Mouse (Mus musculus): Measurements from ENCODE around the gene Ifi204.
"Not testable (repeated sequence)": the region's sequence is repeated elsewhere in the genome, so short reads cannot be mapped to it uniquely, and the experiment has no call there.

Ifi204 gene

DNA sequence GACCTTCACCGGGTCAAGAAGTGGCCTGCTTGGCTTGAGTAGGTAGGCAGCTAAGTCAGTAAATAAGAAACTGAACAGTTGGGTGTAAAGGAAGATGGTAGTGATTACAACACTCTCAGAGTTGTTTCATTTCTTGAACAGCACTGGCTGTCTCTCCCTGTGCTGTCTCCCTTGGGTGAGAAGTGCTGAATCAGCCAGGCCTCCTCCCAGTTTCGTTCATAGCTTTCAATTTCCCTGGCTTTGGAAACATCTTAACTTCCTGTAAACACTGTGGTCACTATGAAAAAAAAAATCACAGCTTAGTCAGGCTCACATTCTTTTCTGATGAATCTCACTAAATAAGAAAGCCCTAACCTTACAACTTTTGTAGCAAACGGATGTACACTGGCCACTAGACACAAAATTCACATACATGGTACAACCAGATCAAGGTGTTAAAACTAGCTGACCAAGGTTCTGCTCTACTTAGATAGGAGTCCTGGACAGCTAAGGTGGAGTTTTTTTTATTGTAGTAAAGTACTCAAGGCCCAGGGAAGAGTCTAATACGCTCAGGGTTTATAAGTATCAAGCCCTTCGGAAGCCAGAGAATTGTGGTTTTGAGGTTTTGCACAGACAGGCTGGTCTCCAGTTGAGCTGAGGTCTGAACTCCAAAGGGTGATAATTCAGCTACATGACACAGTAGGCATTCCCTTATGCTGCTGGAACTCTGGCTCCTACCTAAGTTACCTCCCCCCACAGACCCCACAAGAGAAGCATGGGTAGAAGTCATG is at the start of gene Ifi204:
Ifi204 (minus strand) TSS at position 96 of the 770 bp plus-strand sequence.
- peak; percentile 18 for DNase-seq (ENCODE audit: low read depth)

DNA sequence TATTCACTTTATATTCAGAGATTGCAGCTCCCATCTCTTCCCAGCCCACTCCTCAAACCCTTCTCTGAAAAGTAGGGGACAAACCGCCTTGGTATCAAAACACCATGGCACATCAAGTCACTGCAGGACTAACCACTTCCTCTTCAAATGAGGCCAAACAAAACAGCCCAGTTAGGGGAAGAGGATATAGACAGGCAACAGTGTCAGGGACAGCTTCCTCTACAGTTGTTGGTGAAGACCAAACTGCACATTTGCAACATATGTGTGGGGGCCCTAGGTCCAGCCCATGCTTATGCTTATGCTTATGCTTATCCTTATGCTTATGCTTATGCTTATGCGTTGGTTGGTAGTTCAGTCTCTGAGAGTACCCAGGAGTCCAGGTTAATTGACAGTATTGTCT is 42.6 kb upstream of the Ifi204 start:
- peak; percentile 24 for DNase-seq (ENCODE audit: low read depth)

- DNase-seq (ENCODE audit: low read depth), result not testable (repeated sequence)
Measured at GRCm38 (mm10) chr1:173802689-173803281, 36.0 kb upstream of the Ifi204 start.

DNA sequence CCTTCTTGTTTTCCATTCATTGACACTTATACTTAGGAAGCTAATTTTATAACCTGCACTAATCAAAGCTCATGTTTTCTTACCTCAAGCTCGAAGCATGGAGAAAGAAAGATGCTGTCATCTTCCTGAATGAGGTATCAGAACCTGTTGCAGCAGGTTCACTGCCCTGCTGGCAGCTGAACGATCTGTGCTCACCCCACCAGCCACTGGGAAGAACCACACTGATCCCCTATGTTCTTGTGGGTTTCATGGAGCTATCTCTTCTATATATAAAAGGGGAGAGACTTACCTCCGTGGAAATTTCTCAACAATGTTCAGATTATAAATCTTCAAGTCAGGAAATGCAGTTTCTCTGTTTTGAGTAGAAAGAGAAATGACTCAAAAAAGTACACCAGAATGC is 35.5 kb upstream of the Ifi204 start:
- not testable (repeated sequence) for DNase-seq (ENCODE audit: low read depth)

- DNase-seq (ENCODE audit: low read depth), result not testable (repeated sequence)
Measured at GRCm38 (mm10) chr1:173801791-173802190, 35.0 kb upstream of the Ifi204 start.

DNA sequence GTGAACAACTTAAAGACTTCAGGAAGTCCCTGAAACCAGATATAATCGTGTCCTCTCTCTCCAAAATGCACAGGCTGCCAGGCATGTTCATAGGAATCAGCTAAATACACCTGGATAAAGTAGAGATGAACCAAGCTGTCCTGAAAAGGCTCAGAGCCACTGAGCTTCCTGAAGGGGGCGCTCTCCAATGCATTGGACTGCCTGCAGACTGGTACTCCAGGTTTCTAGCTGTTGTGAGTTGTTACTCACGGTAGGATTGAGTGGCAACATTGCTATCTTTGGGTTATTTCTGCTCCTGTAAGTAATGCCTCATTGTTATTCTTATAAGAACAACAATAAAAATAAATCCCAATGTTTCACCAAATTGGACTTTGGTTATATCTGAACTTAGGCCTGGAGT is 6.7 kb upstream of the Ifi204 start:
- DNase-seq (ENCODE audit: low read depth), result not testable (repeated sequence)

DNA sequence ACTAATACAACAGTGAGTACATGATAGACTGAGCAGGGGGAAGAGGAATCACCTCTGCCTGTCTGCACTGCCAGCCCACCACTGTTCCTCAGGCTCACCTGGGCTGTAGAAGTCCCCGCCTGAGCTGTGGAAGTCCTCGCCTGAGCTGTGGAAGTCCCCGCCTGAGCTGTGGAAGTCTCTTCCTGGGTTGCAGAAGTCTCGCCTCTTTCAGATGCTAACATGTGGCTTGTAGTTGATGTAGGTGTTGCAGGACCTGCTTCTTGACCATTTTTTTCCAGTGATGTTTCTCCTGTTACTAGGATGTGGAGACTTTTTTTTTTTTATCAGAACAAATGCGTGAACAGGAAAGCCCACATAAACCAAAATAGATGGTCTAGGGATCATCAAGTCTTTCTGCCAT is 6.7 kb downstream of the Ifi204 start:
- DNase-seq (ENCODE audit: low read depth), result not testable (repeated sequence)

DNA sequence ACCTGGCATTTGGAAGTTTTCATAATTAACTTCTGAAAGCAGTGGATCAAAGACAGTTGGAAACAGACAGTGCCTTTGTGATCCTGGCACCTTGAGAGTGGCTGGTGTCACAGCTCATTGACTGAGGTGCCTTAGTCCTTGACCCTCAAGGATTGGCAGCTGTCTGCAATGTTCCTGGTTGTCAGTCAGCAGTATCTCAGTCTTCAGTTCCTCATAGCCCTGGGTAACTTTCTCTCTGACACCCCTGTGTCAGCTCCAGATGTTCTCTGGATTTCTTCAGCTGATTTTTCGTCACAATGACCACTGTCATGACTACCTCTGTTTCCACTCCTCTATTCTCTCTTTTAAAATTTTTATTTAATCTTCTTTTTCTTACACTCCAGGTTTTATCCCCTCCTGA is 24.5 kb downstream of the Ifi204 start:
- DNase-seq (ENCODE audit: low read depth), result no peak

GRCm38 (mm10) chr1:173741656-173742055 is 25.1 kb downstream of the Ifi204 start, which contains the start of gene Ifi207:
Gene Ifi207, minus strand, starts transcription at chr1:173741747.
- no peak for DNase-seq (ENCODE audit: low read depth)

- no peak for DNase-seq (ENCODE audit: low read depth)
Measured at GRCm38 (mm10) chr1:173740537-173740936, 26.2 kb downstream of the Ifi204 start.

DNA sequence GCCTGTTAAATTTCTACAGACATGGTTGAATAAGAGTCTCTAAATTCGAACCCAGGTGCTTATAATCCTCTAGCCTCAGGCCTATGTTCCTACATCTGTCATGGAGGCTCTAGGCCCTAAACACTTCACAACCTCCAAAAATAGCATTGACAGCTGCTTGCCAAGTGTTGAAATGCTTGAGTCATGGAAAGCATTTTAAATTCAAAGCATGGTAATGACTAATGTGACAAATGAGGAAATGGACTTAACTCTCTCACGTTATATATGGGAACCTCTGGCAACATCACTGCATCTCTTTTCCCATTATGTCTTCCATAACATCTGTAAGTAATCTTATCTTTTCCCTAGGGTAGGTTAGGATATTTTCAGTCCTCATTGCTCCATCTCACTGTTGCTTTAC is 29.8 kb downstream of the Ifi204 start:
- DNase-seq (ENCODE audit: low read depth), result no peak

- DNase-seq (ENCODE audit: low read depth), result not testable (repeated sequence)
Measured at GRCm38 (mm10) chr1:173735015-173735414, 31.7 kb downstream of the Ifi204 start.

DNA sequence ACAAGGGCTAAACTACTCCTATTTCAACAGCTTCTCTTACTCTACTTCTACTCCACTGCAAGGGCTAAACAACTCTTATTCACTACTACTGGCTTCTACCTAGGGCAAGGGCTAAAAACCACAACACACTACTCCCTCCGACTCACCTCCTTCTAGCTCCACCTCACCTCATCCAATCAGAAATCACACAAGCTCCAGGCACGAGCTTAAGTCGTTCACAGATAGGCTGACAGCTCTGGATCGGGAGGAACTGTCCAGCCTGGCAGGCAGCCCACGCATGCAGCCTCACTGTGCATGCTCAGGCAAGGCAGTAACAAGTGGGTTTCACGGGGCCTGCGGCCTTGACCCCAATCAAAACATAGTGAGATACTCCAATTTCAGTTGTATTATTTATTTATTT is 33.5 kb downstream of the Ifi204 start:
- DNase-seq (ENCODE audit: low read depth), result no peak
